Mouse (Mus musculus) heart, embryonic 14.5 days (tissue): Measurements from ENCODE around the gene Slc5a11. TPM values are rescaled to one million over a fixed set of nuclear protein-coding genes. Genes with fewer than 3 reads are reported as not detected.

ENCODE experiments used
- ATAC-seq: fragments of 200-750 bp; cut with Nextera tagmentation; 2 replicates; pipeline ENCODE4 v1.8.0; 2017; ENCODE audit warnings: low read depth, moderate TSS enrichment; ENCODE audit not compliant: insufficient number of reproducible peaks, insufficient read depth, low FRiP score
- H3K27ac ChIP-seq, 2 experiments: fragments of 200-500 bp in 1 of 2; fragments of 300-500 bp in 1 of 2; sonication (generic) in 1 of 2; replicated peaks in 1 of 2; 2 replicates each; pipeline ENCODE4 v1.5.1; 2012 to 2014; ENCODE audit warnings: low read depth in 2 of 2, low read length in 2 of 2, control low read depth in 1 of 2, mild to moderate bottlenecking in 1 of 2, mixed read lengths in 1 of 2; ENCODE audit not compliant: control insufficient read depth in 1 of 2, insufficient read depth in 1 of 2
- H3K27me3 ChIP-seq: fragments of 300-500 bp; sonication (generic); 2 replicates; pipeline ENCODE4 v1.6.1; 2014; ENCODE audit warnings: mild to moderate bottlenecking, low read length, control low read depth; ENCODE audit not compliant: control insufficient read depth, insufficient read depth
- H3K36me3 ChIP-seq: fragments of 300-500 bp; sonication (generic); 2 replicates; pipeline ENCODE4 v1.6.1; 2014; ENCODE audit warnings: mild to moderate bottlenecking, control low read depth, low read length, mixed read lengths; ENCODE audit not compliant: control insufficient read depth, insufficient read depth
- H3K4me1 ChIP-seq, 2 experiments: fragments of 200-500 bp in 1 of 2; fragments of 300-500 bp in 1 of 2; sonication (generic) in 1 of 2; 2 replicates each; pipeline ENCODE4 v1.6.1; 2012 to 2014; ENCODE audit warnings: low read length in 2 of 2, control low read depth in 1 of 2, mixed read lengths in 1 of 2; ENCODE audit not compliant: control insufficient read depth in 2 of 2, insufficient read depth in 2 of 2
- H3K4me2 ChIP-seq: fragments of 300-500 bp; sonication (generic); 2 replicates; pipeline ENCODE4 v1.6.1; 2014; ENCODE audit warnings: mild to moderate bottlenecking, low read length
- H3K4me3 ChIP-seq, 2 experiments: fragments of 200-500 bp in 1 of 2; fragments of 300-500 bp in 1 of 2; sonication (generic) in 1 of 2; 2 replicates each; pipeline ENCODE4 v1.5.1; 2012 to 2014; ENCODE audit warnings: low read length in 2 of 2, mild to moderate bottlenecking in 2 of 2, control low read depth in 1 of 2, low read depth in 1 of 2, moderate library complexity in 1 of 2; ENCODE audit not compliant: control insufficient read depth in 1 of 2, insufficient read depth in 1 of 2
- H3K9ac ChIP-seq: fragments of 300-500 bp; sonication (generic); 2 replicates; pipeline ENCODE4 v1.6.1; 2014; ENCODE audit warnings: mild to moderate bottlenecking, low read length
- H3K9me3 ChIP-seq: fragments of 300-500 bp; sonication (generic); 2 replicates; pipeline ENCODE4 v1.6.1; 2016; ENCODE audit warnings: low read length, control low read depth; ENCODE audit not compliant: control insufficient read depth
- WGBS: fragments of 180-500 bp; shearing (Covaris S2); extraction: QIAGEN DNeasy Blood & Tissue Kit; methylation state at CpG from one replicate; pipeline ENCODE4 v1.1.7; 2014; 5-methylcytosine and 5-hydroxymethylcytosine counted together
- polyA plus RNA-seq: library from polyadenylated mRNA; unstranded; fragments of >200 nt; fragmentation: Nextera tagmentation; extraction: Ambion mirVana; gene quantifications from 2 replicates; pipeline ENCODE4 v1.2.1, GENCODE M21; 2014

The Slc5a11 gene
- polyA plus RNA-seq, 1 experiment from 2014 or later: 0.51 TPM

GRCm38 (mm10) chr7:123251343-123251742 is 36.8 kb downstream of the Slc5a11 start:
- no peak overlapping the region for H3K9ac ChIP-seq
- no peak overlapping the region for H3K4me3 ChIP-seq
- H3K9me3 ChIP-seq: no peaks in the 10 kb centered on the region
- 62% methylated on average over 6 of the region's 6 CpGs for WGBS
- no peaks in the 10 kb centered on the region for H3K4me1 ChIP-seq
- no peaks in the 10 kb centered on the region for H3K27me3 ChIP-seq
- H3K4me2 ChIP-seq: no peak overlapping the region
- no peak overlapping the region for H3K27ac ChIP-seq
- H3K36me3 ChIP-seq: no peaks in the 10 kb centered on the region
- no peak for ATAC-seq

GRCm38 (mm10) chr7:123253396-123253795 is 38.8 kb downstream of the Slc5a11 start:
- Histone ChIP-seq H3K4me1 (peaks cover 5 to 7% of the 10 kb centered on the region in 2 experiments), H3K9ac (no peak overlapping the region), H3K9me3 (no peaks in the 10 kb centered on the region), H3K27ac (no peak overlapping the region), H3K4me2 (no peak overlapping the region), H3K27me3 (no peaks in the 10 kb centered on the region), H3K36me3 (no peaks in the 10 kb centered on the region), H3K4me3 (no peak overlapping the region)
- ATAC-seq: no peak
- 80% methylated on average over 7 of the region's 7 CpGs for WGBS

GRCm38 (mm10) chr7:123254196-123254970 is 39.8 kb downstream of the Slc5a11 start:
- 85% methylated on average over 14 of the region's 14 CpGs for WGBS
- Histone ChIP-seq H3K4me1 (peaks cover 6 to 7% of the 10 kb centered on the region in 2 experiments), H3K36me3 (no peaks in the 10 kb centered on the region), H3K9ac (no peak overlapping the region), H3K9me3 (no peaks in the 10 kb centered on the region), H3K4me2 (no peak overlapping the region), H3K27ac (no peak overlapping the region), H3K27me3 (no peaks in the 10 kb centered on the region), H3K4me3 (no peak overlapping the region)
- ATAC-seq: no peak

- no peak for ATAC-seq
- no peaks in the 10 kb centered on the region for H3K9me3 ChIP-seq
- H3K4me3 ChIP-seq: no peak overlapping the region
- WGBS: 50% methylated on average over 8 of the region's 8 CpGs
- peaks cover 6 to 7% of the 10 kb centered on the region in 2 experiments for H3K4me1 ChIP-seq
- H3K9ac ChIP-seq: no peak overlapping the region
- H3K4me2 ChIP-seq: no peak overlapping the region
- no peaks in the 10 kb centered on the region for H3K27me3 ChIP-seq
- no peaks in the 10 kb centered on the region for H3K36me3 ChIP-seq
- no peak overlapping the region for H3K27ac ChIP-seq
These were observed 43.5 kb downstream of the Slc5a11 start for GRCm38 (mm10) chr7:123258103-123258502.

- H3K4me2 ChIP-seq: no peak overlapping the region
- no peak for ATAC-seq
- 44% methylated on average over 11 of the region's 11 CpGs for WGBS
- peaks cover 8% of the 10 kb centered on the region; the same call in 1 of the 2 replicates for H3K36me3 ChIP-seq
- H3K27me3 ChIP-seq: no peaks in the 10 kb centered on the region
- H3K4me3 ChIP-seq: no peak overlapping the region
- H3K9me3 ChIP-seq: no peaks in the 10 kb centered on the region
- no peak overlapping the region for H3K27ac ChIP-seq
- H3K9ac ChIP-seq: no peak overlapping the region
- H3K4me1 ChIP-seq: peaks cover 0 to 5% of the 10 kb centered on the region in 2 experiments; a peak in 1 of 4 replicates
These were observed 58.5 kb downstream of the Slc5a11 start for GRCm38 (mm10) chr7:123273056-123273455.

- Histone ChIP-seq H3K9ac (no peak overlapping the region), H3K9me3 (no peaks in the 10 kb centered on the region)
- WGBS: 85% methylated on average over 4 of the region's 4 CpGs
These were observed 62.0 kb downstream of the Slc5a11 start for GRCm38 (mm10) chr7:123276568-123276967.

GRCm38 (mm10) chr7:123279797-123280196 is 65.2 kb downstream of the Slc5a11 start:
- Histone ChIP-seq H3K4me1 (peaks cover 0 to 4% of the 10 kb centered on the region in 2 experiments; a peak in 3 of 4 replicates), H3K9ac (no peak overlapping the region), H3K36me3 (peaks cover 36% of the 10 kb centered on the region), H3K4me3 (no peak overlapping the region), H3K27me3 (no peaks in the 10 kb centered on the region), H3K4me2 (no peak overlapping the region), H3K27ac (no peak overlapping the region), H3K9me3 (no peaks in the 10 kb centered on the region)
- no peak for ATAC-seq
- 89% methylated on average over 4 of the region's 4 CpGs for WGBS

More at GRCm38 (mm10) chr7:123276568-123276967, 62.0 kb downstream of the Slc5a11 start:
- H3K4me1 ChIP-seq: peaks cover 0 to 5% of the 10 kb centered on the region in 2 experiments; a peak in 1 of 4 replicates
- no peak overlapping the region for H3K4me2 ChIP-seq
- H3K27ac ChIP-seq: no peak overlapping the region
- no peak overlapping the region for H3K4me3 ChIP-seq
- no peak for ATAC-seq
- peaks cover 34% of the 10 kb centered on the region for H3K36me3 ChIP-seq
- H3K27me3 ChIP-seq: no peaks in the 10 kb centered on the region
